Comparison of ENCODE assay signal across 22 mouse cellular contexts in genomic region chr5:122687391-122687790, GRCm38 (mm10).
"Had no signal": no experiment of that assay in that cellular context is flagged by ENCODE, and none has a peak within 500 bp of the region (broad histone marks: within the 10 kb centered on the region; RNA-seq: fewer than 3 reads in every experiment).

No protein-coding gene starts in this region.

- H3K27ac ChIP-seq: heart, embryonic 10.5 days; hindbrain, embryonic 13.5 days; hindbrain, embryonic 15.5 days; hindbrain, postnatal 0 days; limb, embryonic 12.5 days had no signal

- H3K36me3 ChIP-seq: heart, embryonic 10.5 days; heart, embryonic 12.5 days; hindbrain, embryonic 13.5 days; hindbrain, embryonic 15.5 days; limb, embryonic 12.5 days had no signal

- H3K9me3 ChIP-seq: heart, embryonic 10.5 days; hindbrain, embryonic 13.5 days; hindbrain, embryonic 15.5 days; limb, embryonic 12.5 days had no signal

- H3K4me1 ChIP-seq: heart, embryonic 12.5 days; hindbrain, embryonic 13.5 days; hindbrain, embryonic 15.5 days; limb, embryonic 12.5 days had no signal

- DNase-seq: forebrain, postnatal 0 days; gastrocnemius, postnatal 14 days; gastrocnemius, postnatal 36 days; heart, adult 18-20 months; heart, postnatal 14 days; heart, postnatal 36 days; kidney, adult 11 months; kidney, adult 8-10 months; kidney, postnatal 14 days; kidney, postnatal 36 days; layer of hippocampus, adult 9-11 months; layer of hippocampus, postnatal 36 days; left cerebral cortex, postnatal 4 days; liver had no signal

- ATAC-seq: forebrain, postnatal 0 days; hindbrain, postnatal 0 days; intestine, embryonic 16.5 days had no signal

- H3K27me3 ChIP-seq: heart, embryonic 12.5 days; hindbrain, embryonic 13.5 days; hindbrain, embryonic 15.5 days; limb, embryonic 12.5 days had no signal

- H3K4me3 ChIP-seq: heart, embryonic 10.5 days; heart, embryonic 12.5 days; hindbrain, embryonic 13.5 days; hindbrain, embryonic 15.5 days; limb, embryonic 12.5 days had no signal

- H3K9ac ChIP-seq: forebrain, postnatal 0 days; heart, embryonic 12.5 days; hindbrain, embryonic 13.5 days; hindbrain, embryonic 15.5 days; limb, embryonic 12.5 days had no signal

- H3K4me2 ChIP-seq: heart, embryonic 12.5 days; hindbrain, embryonic 13.5 days; hindbrain, embryonic 15.5 days; limb, embryonic 12.5 days; liver, embryonic 11.5 days had no signal
